Mouse (Mus musculus) myocyte (in vitro differentiated cells): ENCODE data around the gene Cacnb3.

Experiments used
- MAX ChIP-seq: IDR thresholded peaks from one replicate; pipeline ENCODE4 v1.6.1; 2011; ENCODE audit warnings: low read depth, mild to moderate bottlenecking, control low read depth
- MYOD1 ChIP-seq, 3 experiments: IDR thresholded peaks; one replicate each; pipeline ENCODE4 v1.6.1; 2011; ENCODE audit warnings: control low read depth in 2 of 3, low read depth in 2 of 3, mild to moderate bottlenecking in 2 of 3, moderate library complexity in 1 of 3; ENCODE audit not compliant: insufficient read length in 2 of 3, control insufficient read depth in 1 of 3
- POLR2A ChIP-seq: IDR thresholded peaks from one replicate; pipeline ENCODE4 v1.6.1; 2011; ENCODE audit warnings: low read depth, mild to moderate bottlenecking, control low read depth, moderate library complexity; ENCODE audit not compliant: insufficient read length
- TCF12 ChIP-seq: IDR thresholded peaks from one replicate; pipeline ENCODE4 v1.6.1; 2011; ENCODE audit warnings: mild to moderate bottlenecking, control low read depth; ENCODE audit not compliant: poor library complexity, insufficient read depth, severe bottlenecking
- USF1 ChIP-seq: IDR thresholded peaks from one replicate; pipeline ENCODE4 v1.6.1; 2011; ENCODE audit warnings: low read depth, mild to moderate bottlenecking, control low read depth, moderate library complexity

DNA sequence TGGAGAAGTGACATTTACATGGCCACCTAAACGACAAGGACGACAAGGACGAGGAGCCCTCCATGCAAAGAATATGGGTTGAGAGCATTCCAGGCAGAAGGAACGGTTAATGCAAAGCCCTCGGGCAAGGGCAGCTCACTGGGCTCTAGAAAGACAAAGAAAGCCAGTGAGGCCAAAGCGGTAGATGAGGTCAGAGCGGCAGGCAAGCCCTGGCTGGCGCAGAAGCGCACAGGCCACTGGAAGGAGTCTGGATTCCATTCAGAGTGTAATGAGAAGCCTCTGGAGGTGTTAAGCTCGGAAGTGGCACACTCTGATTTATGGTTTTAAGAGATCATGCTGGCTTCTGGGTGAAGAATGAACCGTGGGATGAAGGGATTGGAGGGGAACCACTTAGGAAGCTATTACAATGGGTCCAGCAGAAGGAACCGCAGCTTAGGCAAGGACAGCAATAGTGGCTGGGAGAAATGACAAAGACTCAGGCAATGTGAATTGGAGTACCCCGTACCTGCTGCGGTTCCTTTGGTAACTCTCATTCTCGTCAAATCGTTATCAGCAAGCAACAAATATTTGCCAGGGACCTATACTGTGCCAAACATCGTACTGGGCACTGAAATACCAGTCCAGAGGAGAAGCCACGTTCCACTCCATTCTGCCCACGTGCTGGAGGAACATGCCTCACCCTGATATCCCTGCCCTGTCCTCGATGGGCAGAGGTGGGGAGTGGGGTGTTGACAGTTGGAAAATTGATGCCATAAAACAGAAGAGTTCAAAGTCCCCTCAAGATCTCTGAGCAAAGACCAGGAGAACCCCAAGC lies 14.1 kb upstream of the Cacnb3 start:
- TF ChIP-seq POLR2A, result no peak
- no peak for TF ChIP-seq USF1
- TF ChIP-seq MYOD1 (IDR thresholded peaks at IDR 0.05; ENCODE audit: control insufficient read depth in 1 of 3, insufficient read length in 2 of 3, low read depth in 2 of 3), result no peak
- no peak for TF ChIP-seq MAX
- no peak for TF ChIP-seq TCF12
